Mouse (Mus musculus): ENCODE results near the gene Slc25a40.
A peak's percentile ranks its signal among the peaks of the same experiment; 100 is the strongest.

Gene Slc25a40

GRCm38 (mm10) chr5:8422157-8422931, at the start of gene Slc25a40, which contains the start of gene Dbf4:
Slc25a40 (plus strand) TSS chr5:8422850.
Dbf4 (minus strand) TSS chr5:8422716.
- DNase-seq = peak; percentile 91 to 92

- no peak for DNase-seq
Measured at GRCm38 (mm10) chr5:8373415-8373814, 49.2 kb upstream of the Slc25a40 start.

DNA sequence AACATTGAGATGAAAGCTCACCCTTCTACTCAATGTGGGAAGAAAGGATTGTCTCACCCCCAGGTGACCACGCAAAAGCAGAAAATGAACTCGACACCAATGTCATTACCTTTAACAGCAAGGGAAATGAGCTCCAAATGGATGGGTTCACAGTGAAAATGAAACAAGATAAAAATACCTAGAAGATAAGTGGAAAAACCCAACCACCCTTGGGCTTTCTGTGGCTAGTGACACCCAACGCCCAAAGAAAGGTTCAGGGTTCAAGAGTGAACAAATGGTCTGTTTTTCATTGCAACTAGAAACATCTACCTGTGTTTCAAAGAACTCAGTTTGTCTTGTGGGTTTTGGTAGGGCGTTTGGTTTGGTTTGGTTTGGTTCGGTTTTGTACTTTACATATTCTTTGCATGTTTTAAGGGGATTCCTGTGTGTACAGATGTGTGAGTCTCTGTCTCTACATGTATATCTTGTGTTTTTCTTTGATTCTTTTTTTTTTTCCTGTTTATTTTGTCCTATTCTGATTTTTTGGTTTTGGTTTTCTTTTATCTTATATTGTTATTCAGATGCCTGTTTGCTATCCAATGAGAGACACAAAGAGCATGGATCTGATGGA, 48.2 kb upstream of the Slc25a40 start:
- DNase-seq = no peak

DNA sequence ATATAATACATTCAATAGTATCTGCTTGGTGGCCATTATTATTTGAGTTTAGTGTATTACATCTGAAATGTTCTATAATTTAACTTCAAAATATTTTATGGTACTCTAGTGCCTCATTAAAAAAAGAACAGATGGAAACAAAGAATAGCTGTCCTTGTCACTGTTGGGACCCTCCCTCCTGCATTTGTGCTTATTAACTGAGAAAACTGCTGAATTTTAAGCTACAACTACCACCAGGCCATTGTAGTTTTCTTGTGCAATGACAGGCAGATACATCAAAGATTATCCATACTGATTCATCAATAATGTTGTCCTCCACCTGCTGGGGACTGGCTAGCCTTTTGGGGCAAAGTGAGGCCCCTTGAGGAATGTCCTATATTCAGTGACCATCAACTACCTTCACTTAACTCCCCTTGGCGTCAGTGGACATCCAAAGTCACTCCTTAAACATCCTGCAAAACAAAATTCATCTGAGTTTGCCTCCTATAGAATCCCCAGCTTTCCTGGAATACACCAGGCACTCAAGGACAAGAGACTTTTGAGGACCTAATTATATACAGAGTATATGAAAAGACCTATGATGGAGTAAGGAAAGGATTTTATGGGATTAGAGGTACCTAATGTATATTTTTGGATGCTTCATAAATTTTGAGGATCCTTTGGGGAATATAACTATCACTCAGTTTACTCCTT, 28.6 kb upstream of the Slc25a40 start:
- no peak for DNase-seq

DNA sequence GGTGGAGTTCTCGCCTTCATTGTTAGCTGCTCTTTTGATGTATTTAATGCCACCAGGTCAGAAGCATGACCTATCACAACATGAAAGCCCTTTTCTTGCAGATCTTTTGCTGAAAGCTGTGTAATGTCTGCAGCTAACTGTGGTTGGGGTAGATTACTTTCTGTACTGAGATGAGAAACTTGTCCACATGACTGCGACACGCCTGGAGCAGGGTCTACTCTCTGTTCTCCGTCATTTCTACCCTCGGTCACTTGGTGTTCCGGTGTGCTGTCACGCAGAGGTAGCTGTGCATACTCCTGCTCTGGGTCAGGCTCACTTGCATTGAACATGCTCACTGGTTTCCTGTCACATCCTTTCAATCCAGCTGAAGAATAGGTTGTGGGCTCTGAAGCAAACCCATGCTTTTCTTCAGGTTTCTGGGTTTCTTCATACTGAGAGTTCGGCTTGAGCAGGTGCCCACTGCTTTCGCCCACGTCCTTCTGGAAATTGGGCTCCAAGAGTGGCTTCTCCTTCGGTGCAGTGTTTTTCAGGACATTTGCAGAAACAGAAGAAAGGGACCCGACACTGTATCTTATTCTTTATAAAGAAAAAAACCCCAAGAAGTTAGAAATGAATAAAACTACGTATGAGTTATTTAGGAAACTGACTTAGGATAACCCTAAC, 24.9 kb upstream of the Slc25a40 start:
- no peak for DNase-seq

GRCm38 (mm10) chr5:8408746-8409145, 13.9 kb upstream of the Slc25a40 start:
- DNase-seq = no peak

DNA sequence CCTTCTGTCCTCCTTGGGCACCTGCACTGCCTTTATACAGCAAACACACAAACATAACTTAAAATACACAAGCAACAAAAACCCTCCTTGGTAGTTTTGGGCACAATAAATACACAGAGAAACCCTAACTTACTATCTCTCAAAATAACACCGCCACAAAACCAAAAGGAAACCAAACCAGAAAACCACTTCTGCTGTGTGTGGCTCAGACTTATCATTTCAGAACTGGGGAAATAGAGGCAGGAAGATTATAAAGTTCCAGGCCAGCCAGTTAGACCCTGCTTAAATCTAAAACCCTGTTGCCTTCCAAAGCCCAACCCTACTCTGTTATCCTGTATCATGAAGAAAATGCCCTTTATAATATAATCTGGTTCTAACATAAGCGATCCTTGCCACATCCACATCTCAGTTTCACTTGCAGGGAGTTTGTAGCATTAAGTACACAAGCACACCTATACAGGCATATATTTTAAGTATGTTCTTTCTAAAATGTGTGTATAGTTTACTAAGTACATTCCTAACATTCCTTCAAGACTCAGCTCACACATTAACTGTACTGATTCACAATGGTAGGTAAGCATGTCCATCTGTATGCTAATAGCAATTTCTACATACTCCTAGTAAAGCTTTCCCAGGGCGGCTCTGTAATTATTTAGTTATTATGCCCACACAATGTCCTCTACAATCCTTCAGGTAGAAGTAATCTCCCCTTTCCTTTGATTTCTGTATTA, 5.8 kb upstream of the Slc25a40 start:
- no peak for DNase-seq

DNA sequence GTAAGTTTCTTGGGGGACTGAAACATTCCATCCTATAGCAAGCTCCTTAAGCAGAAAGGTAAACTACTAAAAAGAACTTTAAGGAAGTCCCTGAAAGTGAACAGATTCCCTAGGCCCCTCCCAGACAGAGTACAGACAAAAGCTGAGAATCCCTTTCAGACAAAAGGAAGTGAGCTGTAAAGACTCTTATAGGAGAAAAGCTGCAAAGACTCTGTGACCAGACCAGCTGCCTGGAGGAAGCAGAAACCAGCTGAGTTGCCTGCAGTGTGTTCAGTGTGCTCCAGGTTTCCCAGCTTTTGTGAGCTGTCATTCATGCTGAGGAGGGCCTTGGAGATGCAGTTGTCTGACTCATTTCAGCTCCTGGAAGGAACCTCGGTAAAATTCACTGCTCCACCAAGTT, 5.2 kb upstream of the Slc25a40 start:
- no peak for DNase-seq

GRCm38 (mm10) chr5:8421424-8421823, 1.2 kb upstream of the Slc25a40 start:
- no peak for DNase-seq

- DNase-seq = peak in 1 of 2 experiments; percentile 3
Measured at GRCm38 (mm10) chr5:8422932-8423928, 580 bp downstream of the Slc25a40 start.

DNA sequence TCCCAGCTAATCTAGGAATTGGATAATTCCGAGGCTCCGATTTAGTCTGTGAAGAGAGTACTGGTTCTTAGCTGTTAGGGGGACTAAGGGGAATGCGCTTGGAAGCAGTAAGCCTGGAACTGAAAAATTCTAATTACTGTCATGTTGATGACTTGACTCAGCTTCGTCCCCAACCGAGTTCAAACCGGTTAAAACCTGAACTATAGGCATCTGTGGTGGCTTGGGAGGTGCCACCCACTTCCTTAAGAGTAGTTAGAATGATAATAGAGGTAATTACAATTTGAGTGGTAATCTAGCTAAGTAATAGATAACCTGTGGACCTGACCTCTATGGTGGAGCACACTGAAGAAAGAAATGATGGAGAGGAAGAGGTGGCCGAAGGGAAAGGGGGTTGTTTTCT, 1.5 kb downstream of the Slc25a40 start:
- no peak for DNase-seq

DNA sequence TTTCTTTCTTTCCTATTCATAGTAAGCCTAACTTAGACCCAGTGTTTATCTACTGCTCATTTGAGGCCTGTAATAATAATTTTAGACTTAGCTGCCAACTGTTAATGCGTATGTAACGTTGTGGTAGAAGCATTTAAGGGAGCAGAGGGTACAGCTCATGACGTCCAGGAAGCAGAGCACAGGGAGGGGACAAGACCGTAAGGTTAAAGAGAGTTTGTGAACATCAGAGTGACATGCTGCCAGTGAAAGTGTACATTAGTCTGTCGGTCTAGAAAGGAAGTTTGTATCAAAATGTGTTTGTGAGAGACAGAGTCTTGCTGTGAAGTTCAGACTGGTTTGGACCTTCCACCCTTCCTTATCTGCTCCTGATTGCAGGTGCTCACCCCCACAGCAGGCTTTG, 3.2 kb downstream of the Slc25a40 start:
- no peak for DNase-seq

DNA sequence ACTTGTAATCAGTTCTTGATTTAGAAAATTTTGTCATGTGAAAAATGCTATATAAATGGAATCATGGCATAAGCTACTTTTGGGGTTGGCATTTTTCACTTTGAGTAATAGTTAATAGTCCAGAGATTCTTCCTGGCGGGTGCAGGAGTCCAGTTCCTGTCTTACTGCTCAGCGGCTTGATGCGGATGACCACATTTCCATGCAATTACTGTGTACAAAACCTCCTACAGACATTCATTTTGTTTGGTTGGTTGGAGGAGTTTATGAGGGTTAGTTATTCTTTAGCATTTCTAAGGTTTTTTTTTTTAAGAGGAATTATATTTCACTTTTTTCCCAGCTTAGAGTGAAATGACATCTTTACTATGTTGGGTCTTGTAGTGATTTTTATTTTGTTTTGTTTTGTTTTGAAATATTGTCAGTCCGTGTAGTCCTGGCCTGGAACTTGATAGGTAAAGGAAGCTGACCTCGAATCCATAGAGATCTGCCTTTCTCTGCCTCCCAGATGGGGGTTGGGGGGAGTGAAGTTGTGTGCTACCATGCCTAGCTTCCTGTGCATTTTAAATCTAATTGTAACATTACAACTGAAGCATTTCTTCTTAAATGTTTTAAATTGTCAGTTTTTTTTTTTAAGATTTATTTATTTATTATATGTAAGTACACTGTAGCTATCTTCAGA, 15.0 kb downstream of the Slc25a40 start:
- no peak for DNase-seq

- no peak for DNase-seq
Measured at GRCm38 (mm10) chr5:8439095-8439494, 16.4 kb downstream of the Slc25a40 start.

GRCm38 (mm10) chr5:8455565-8455964, 32.9 kb downstream of the Slc25a40 start:
- DNase-seq = no peak

DNA sequence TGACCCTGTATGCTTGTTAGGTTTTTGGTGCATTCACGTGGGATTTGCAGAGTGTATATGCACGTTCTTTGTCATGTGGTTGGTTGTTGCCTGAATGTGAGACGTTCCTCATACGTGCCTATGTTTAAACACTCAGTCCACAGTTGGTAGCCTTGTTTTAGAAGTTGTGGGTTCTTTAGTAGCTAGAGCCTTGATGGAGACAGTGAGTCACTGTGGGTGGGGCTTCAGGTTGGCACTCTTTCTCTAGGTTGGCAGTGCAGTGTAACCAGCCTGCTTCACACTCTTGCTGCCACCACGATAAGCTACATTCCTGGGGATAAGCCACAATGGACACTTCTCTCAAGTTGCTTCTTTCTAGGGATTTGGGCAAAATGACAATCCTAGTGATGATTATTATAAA, 33.9 kb downstream of the Slc25a40 start:
- no peak for DNase-seq

DNA sequence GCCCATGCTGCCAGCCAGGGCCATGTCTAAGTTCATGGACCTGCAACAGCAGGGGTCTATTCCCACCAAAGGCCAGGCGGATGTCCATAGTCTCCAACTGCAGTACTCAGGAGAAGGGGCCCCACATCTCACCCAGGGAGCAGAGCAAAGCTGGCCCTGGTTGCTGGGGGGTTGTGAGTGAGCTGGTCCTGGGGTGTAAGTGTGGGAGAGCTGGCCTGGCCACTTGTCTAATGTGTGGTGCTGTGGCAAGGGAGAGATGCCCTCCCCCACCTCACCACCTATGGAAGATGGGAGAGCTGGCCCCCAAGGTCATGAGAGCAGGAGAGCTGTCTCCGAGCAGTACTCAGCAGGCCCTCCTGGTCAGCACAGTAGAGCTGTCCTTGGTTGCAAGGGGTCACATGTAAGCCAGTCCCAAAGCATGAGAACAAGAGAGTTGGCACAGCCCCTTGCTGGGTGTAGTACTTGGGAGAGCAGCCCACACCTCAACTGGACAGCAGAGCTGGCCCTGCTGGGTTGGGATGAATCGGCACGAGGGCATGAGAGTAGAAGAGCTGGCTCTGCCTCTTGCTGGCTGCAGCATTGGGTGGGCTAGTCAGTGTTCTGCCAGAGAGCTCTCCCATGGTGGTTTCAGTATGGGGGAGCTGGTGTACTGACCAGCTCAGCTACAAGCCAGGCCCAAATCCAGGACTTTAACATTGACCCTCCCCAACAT, 65.5 kb downstream of the Slc25a40 start:
- no peak for DNase-seq

GRCm38 (mm10) chr5:8488701-8489297, 66.1 kb downstream of the Slc25a40 start:
- no peak for DNase-seq

DNA sequence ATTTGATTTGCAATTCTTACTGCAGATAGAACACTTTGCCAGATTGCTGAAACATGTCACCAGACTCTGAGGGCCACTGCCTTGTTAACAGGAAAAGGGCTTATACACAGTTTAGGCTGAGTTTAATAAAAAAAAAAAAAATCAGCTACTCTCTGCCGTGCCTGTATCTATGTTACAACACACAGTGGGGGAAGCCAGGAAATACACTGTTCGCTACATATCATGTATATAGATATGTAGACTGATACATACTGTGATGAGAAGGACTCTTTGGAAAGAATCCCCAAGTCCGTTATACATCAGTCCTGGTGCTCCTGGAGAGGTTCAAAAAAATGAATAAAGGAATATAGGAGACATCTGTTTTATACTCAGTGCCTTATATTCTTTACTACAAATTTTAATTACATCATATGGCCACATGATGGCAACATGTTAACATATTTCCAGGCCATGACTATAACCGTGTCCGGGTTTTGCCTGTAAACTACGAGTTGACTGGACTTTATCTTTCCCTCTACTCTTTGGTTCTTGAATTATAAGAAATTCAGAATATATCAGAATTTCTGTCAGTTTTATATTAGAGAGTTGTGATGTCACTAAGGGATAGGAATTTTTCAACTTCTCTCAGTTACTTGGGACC, 66.9 kb downstream of the Slc25a40 start:
- DNase-seq = peak in 1 of 2 experiments; percentile 1
